Mouse (Mus musculus): ENCODE data around the gene Mrvi1. TPM values are rescaled to one million over a fixed set of nuclear protein-coding genes. Genes with fewer than 3 reads are reported as not detected.

Gene Mrvi1
- polyA plus RNA-seq, 1 experiment, result not detected

- H3K4me1 ChIP-seq (ENCODE audit: control insufficient read depth, insufficient read depth, low read length), result no peaks in the 10 kb centered on the region
- no peak overlapping the region for H3K27ac ChIP-seq (ENCODE audit: insufficient read depth, low read depth, low read length)
- H3K4me3 ChIP-seq (ENCODE audit: insufficient read depth, low read depth, low read length), result no peak overlapping the region
- TF ChIP-seq POLR2A (IDR thresholded peaks at IDR 0.05; ENCODE audit: insufficient read depth, low read depth, low read length) (no peak), CTCF (IDR thresholded peaks at IDR 0.05; ENCODE audit: insufficient read depth, low read depth, low read length) (no peak)
- 46% methylated on average over 2 of the region's 2 CpGs for WGBS
Measured at GRCm38 (mm10) chr7:110933999-110934398, 48.3 kb downstream of the Mrvi1 start.

GRCm38 (mm10) chr7:110933329-110933728, 48.9 kb downstream of the Mrvi1 start:
- no peak for TF ChIP-seq CTCF (IDR thresholded peaks at IDR 0.05; ENCODE audit: insufficient read depth, low read depth, low read length)
- TF ChIP-seq POLR2A (IDR thresholded peaks at IDR 0.05; ENCODE audit: insufficient read depth, low read depth, low read length), result no peak
- WGBS, result 88% methylated on average over 3 of the region's 3 CpGs
- Histone ChIP-seq H3K4me1 (ENCODE audit: control insufficient read depth, insufficient read depth, low read length) (no peaks in the 10 kb centered on the region), H3K27ac (ENCODE audit: insufficient read depth, low read depth, low read length) (no peak overlapping the region), H3K4me3 (ENCODE audit: insufficient read depth, low read depth, low read length) (no peak overlapping the region)

DNA sequence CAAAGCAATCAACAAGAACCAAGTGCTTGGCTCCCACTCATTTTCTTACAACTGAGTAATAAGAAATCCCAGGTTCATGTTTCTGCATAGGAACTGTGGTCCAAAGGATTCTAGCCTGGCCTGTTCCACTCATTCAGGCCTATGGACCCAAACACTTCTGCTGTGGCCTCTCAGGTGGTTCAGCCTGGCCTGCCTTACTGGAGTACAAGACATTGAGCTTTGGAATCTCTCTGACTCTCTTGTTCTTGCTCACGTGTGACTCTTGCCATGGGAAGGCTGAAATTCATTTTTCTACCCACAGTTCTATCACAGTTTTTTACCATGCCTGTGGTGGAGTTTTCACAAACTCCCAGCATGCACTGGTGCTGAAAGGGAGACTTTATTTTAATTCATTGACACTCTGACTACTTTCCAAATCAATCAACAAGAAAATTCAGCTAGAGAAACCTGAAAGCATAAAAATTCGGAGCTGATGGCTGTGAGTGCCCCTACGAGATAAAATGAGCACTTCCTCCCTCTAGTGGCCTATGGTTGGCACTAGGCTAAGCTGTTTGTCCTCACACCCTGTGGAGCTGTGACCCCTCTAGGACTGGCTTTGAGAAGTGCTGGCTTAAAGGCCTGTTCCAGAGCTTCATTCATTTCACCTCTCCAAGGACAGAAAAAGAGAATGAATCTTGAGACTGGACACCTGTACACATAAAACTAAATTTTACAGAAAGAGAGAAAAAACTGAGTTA, 52.0 kb downstream of the Mrvi1 start:
- TF ChIP-seq CTCF (IDR thresholded peaks at IDR 0.05; ENCODE audit: insufficient read depth, low read depth, low read length), result no peak
- H3K4me3 ChIP-seq (ENCODE audit: insufficient read depth, low read depth, low read length), result no peak overlapping the region
- WGBS, result 30% methylated on average over 3 of the region's 3 CpGs
- no peaks in the 10 kb centered on the region for H3K4me1 ChIP-seq (ENCODE audit: control insufficient read depth, insufficient read depth, low read length)
- H3K27ac ChIP-seq (ENCODE audit: insufficient read depth, low read depth, low read length), result no peak overlapping the region

- Histone ChIP-seq H3K27ac (ENCODE audit: insufficient read depth, low read depth, low read length) (no peak overlapping the region), H3K4me1 (ENCODE audit: control insufficient read depth, insufficient read depth, low read length) (no peaks in the 10 kb centered on the region), H3K4me3 (ENCODE audit: insufficient read depth, low read depth, low read length) (no peak overlapping the region)
- WGBS, result 83% methylated on average over 4 of the region's 4 CpGs
- no peak for TF ChIP-seq CTCF (IDR thresholded peaks at IDR 0.05; ENCODE audit: insufficient read depth, low read depth, low read length)
- TF ChIP-seq POLR2A (IDR thresholded peaks at IDR 0.05; ENCODE audit: insufficient read depth, low read depth, low read length), result no peak
Measured at GRCm38 (mm10) chr7:110926562-110926961, 55.7 kb downstream of the Mrvi1 start.

- Histone ChIP-seq H3K4me1 (ENCODE audit: control insufficient read depth, insufficient read depth, low read length) (no peaks in the 10 kb centered on the region), H3K27ac (ENCODE audit: insufficient read depth, low read depth, low read length) (no peak overlapping the region), H3K4me3 (ENCODE audit: insufficient read depth, low read depth, low read length) (no peak overlapping the region)
- whole genome bisulfite sequencing, result 88% methylated on average over 19 of the region's 19 CpGs
- TF ChIP-seq POLR2A (IDR thresholded peaks at IDR 0.05; ENCODE audit: insufficient read depth, low read depth, low read length) (no peak), CTCF (IDR thresholded peaks at IDR 0.05; ENCODE audit: insufficient read depth, low read depth, low read length) (no peak)
Measured at GRCm38 (mm10) chr7:110920331-110921261, 61.7 kb downstream of the Mrvi1 start.

DNA sequence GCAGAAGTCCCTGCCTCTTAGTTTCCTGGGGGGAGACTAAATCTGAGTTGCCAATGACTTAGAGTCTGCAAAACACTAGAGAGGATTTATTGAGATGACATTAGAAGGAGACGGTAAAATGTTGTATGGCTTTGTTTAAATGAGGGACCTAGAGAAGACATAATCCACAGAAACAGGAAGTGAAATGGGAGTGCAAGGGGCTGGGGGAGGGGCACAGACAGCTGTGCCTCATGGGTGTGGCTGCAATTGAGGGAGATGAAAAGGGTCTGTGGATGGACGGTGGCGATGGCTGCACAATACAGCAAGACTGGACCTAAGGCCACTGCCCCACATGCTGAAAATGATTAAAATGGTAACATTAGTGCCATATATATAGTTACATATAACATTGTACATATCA, 62.5 kb downstream of the Mrvi1 start:
- no peaks in the 10 kb centered on the region for H3K4me1 ChIP-seq (ENCODE audit: control insufficient read depth, insufficient read depth, low read length)
- 68% methylated on average over 3 of the region's 3 CpGs for WGBS

GRCm38 (mm10) chr7:110915913-110916312, 66.3 kb downstream of the Mrvi1 start:
- 87% methylated on average over 7 of the region's 7 CpGs for WGBS
- TF ChIP-seq CTCF (IDR thresholded peaks at IDR 0.05; ENCODE audit: insufficient read depth, low read depth, low read length), result no peak
- no peak for TF ChIP-seq POLR2A (IDR thresholded peaks at IDR 0.05; ENCODE audit: insufficient read depth, low read depth, low read length)

More for the DNA sequence above, 62.5 kb downstream of the Mrvi1 start:
- H3K4me3 ChIP-seq (ENCODE audit: insufficient read depth, low read depth, low read length), result no peak overlapping the region
- no peak for TF ChIP-seq CTCF (IDR thresholded peaks at IDR 0.05; ENCODE audit: insufficient read depth, low read depth, low read length)
- TF ChIP-seq POLR2A (IDR thresholded peaks at IDR 0.05; ENCODE audit: insufficient read depth, low read depth, low read length), result no peak
- no peak overlapping the region for H3K27ac ChIP-seq (ENCODE audit: insufficient read depth, low read depth, low read length)

DNA sequence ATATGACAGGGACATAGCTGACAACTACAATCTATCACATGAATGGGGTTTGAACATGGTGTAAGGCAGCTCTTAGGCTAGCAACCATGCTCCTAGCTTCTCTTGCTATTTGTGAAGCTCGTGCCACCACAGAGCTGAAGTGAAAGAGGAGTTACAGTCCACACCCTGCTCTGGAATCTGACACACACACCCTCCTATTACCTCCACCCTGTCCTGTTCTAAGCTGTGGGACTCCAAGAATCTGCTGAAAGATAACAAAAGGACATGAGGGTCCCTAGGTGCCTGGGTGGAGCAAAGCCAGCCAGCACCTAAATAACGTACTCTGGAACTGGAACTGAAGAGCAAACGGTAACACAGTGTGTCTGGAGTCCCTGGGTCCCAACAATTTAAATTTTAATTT, 67.7 kb downstream of the Mrvi1 start:
- Histone ChIP-seq H3K27ac (ENCODE audit: insufficient read depth, low read depth, low read length) (no peak overlapping the region), H3K4me1 (ENCODE audit: control insufficient read depth, insufficient read depth, low read length) (no peaks in the 10 kb centered on the region), H3K4me3 (ENCODE audit: insufficient read depth, low read depth, low read length) (no peak overlapping the region)
- 85% methylated on average over 3 of the region's 3 CpGs for WGBS
- TF ChIP-seq CTCF (IDR thresholded peaks at IDR 0.05; ENCODE audit: insufficient read depth, low read depth, low read length) (no peak), POLR2A (IDR thresholded peaks at IDR 0.05; ENCODE audit: insufficient read depth, low read depth, low read length) (no peak)

More at GRCm38 (mm10) chr7:110915913-110916312, 66.3 kb downstream of the Mrvi1 start:
- Histone ChIP-seq H3K4me3 (ENCODE audit: insufficient read depth, low read depth, low read length) (no peak overlapping the region), H3K4me1 (ENCODE audit: control insufficient read depth, insufficient read depth, low read length) (no peaks in the 10 kb centered on the region), H3K27ac (ENCODE audit: insufficient read depth, low read depth, low read length) (no peak overlapping the region)

DNA sequence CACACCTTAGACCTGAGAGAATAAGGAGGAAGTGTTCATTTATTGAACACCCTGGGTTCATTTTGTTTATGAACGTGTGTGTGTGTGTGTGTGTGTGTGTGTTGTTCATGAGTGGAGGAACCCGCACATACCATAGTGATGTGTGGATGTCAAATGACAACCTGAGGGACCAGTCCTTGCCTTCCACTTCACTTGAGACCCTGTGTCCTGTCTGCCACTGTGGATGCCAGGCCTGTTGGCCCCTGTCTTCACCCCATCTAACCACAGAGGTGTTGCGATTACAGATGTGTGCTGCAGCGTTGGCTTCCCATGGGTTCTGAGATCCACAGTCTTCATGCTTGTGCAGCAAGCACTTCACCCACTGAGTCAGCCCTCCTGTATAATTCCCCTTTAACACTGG, 68.5 kb downstream of the Mrvi1 start:
- H3K4me3 ChIP-seq (ENCODE audit: insufficient read depth, low read depth, low read length), result no peak overlapping the region
- WGBS, result 94% methylated on average over 4 of the region's 4 CpGs
- no peaks in the 10 kb centered on the region for H3K4me1 ChIP-seq (ENCODE audit: control insufficient read depth, insufficient read depth, low read length)
- no peak overlapping the region for H3K27ac ChIP-seq (ENCODE audit: insufficient read depth, low read depth, low read length)
- TF ChIP-seq POLR2A (IDR thresholded peaks at IDR 0.05; ENCODE audit: insufficient read depth, low read depth, low read length), result no peak
- no peak for TF ChIP-seq CTCF (IDR thresholded peaks at IDR 0.05; ENCODE audit: insufficient read depth, low read depth, low read length)

Measured in olfactory bulb, adult 2 months (tissue).